Mouse (Mus musculus) induced T-regulatory cell, adult 2 months (primary cell): ENCODE measurements around the gene Rnf4.
A peak's percentile ranks its signal among the peaks of the same experiment; 100 is the strongest.

Experiments used
- DNase-seq: peaks from one replicate; pipeline ENCODE4 v3.0.0-alpha.2; 2012; ENCODE audit warnings: low read depth

Gene Rnf4

DNA sequence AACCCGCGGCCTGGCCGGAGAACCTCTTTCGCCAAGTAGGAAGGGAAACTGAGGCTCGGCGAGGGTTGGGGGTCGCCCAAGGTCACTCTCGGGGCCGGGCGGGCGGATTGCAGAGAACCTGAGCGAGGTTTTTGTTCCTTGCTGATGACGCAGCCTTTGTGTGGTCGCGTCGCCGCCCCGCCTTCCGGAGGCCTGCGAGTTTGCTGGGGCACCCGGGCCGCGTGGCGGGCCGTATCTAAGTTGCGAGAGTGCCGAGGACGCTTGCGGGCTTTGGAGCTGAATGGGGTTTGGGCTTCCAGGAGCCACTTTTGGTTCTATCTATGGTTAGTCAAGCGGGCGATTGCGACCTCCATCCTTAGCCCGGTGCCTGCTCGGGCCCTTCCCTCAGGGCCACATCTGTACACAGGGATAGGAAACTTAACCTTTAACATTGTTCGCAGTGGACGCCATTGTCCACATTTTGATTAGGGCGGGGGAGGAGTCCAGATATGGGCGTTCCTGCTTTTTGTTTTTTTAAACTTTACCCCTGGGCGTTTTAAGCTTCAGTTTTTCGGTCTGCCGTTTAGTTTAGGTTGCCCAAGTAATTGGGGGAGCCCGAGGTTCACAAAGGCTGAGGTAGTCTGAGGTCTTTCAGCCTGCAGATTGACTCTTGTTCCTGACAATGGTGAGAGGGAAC lies 824 bp downstream of the Rnf4 start:
- DNase-seq = peak; percentile 88

DNA sequence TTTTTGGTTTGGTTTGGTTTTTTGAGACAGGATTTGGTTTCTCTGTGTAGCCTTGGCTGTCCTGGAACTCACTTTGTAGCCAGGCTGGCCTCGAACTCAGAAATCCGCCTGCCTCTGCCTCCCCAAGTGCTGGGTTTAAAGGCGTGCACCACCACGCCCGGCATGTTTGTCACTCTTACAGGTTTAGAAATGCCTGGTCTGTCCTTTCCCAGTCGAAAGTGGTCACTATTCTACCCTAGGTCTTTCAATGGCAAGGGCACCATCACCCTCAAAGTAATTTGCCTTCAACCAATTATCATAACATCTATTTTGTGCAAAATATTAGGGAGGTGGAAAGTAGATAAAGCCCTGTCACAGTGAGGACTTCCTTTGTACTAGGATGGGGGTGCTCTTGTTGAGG lies 4.2 kb downstream of the Rnf4 start:
- no peak for DNase-seq

DNA sequence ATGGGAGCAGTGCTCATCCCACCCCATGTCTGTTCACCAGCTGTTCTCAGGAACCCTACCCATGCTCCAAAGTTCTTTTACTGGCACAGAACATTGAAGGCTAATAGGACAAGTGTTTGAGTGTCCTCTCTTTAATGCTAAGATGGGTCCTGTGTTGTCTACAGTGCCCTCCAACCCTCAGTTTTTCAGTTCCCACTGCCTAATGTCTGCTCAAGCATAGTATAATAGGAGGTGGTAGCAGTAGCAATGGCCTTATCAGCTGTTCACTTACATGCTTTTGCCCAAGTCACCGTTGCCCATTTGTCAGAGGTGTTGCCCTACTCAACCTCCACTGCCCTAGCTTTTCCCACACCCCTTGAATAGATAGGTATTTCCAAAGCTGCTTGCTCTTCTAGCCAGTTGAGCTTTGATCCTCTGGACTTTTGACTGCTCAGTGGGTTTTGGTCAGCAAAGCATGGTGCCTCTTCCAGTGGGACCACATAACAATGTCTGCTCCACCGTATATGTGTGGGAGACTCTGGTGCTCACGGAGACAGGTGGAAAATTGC lies 16.1 kb downstream of the Rnf4 start:
- DNase-seq = no peak

DNA sequence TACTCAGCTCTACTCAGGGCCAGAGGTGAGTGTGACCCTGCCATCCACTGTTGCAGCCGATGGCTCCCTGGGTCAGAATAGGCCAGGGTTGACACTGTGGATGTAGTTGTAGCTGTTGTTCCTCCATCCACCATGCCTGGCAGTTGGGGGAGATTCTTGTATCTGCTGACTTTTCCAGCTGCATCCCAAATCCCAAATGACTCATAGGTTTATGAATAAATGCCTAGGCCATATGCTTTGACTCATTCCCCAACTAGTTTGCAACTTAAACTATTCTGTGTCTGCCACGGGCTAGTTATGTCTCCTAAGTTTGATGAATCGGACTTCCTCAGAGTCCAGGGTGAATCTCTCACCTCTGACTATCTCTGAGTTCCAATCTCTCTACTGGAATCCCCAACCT lies 24.2 kb downstream of the Rnf4 start:
- DNase-seq = no peak

DNA sequence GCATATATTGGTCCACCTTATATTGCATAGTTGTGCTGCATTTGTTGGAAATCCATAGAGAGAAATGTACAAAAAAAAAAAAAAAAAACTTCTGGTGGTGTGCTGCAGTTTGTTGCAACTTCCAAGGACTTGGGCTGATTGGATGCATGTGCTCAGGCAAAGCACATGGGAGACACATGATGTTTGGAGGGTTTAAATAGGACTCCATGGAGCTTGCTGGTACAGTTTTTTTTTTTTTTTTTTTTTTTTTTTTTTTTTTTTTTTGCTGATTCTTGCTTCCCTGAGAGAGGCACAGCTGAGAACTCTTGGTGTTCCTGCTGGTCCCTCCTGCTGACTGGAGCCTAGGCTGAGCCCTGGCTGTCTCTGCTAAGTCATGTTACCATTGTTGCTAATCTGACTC lies 27.0 kb downstream of the Rnf4 start:
- DNase-seq = no peak

DNA sequence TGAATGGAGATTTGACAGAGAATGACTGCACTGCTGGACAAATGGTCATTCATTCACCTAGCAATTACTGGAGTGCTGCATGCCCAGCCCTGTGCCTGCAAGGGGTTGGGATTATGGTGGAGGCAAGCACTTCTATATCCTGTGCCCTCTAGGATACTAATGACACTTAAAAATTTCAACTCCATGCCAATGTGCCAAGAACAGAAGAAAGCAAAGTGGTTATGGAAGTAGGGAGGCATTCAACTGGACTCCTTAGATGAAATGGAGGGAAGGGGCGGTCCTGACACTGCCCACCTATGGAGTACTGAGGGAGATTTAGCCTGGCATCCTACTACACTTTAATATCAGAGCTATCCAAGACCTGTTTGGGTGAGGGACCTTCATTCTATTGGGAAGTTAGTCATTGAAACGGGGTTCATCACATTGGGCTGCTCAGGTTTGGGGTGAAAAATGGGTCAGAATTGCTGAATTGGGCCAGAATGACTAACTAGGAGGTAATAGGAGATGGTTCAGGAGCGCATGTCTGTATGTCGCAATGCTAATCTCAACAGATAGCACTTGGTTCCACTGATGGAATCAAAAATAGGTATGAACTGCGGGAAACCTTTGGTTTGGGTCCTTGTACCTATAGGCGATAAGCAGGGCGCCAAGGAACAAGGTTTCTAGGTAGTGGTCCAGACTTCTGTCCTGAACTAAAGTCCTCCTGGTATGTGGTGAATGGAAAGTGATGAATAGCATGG lies 32.6 kb downstream of the Rnf4 start:
- no peak for DNase-seq

DNA sequence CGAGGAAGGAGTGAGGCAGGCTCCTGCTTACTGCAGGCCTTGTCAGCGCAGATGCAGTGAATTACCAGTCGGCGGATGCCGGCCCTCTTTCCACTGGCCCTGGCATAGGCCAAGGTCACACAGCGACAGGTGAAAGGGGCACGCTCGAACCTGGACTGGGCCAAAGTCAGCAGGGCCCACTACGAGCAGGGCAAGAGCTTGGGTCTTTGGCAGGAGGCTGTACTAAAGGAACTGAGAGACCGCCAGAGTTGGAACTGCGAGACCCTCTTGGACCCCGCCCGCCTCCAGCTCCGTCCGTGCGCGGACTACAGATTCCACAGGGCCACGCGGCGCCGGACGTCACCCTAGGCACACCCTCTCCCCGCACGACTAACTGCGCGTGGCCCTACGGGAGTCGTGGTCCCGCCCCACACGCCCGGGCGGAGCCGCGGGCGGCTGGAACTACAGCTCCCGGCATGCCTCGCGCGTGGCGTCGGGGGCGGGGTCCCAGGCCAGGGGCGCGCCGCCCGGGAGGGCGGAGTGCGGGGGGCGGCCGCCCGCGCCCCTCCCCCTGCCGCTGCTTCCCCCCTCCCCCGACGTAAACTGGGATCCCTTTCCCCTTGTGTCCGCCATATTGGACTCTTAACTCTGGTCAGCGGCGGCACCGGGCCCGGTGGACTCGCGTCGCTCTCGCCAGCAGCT lies 33.4 kb downstream of the Rnf4 start, which contains the start of gene Fam193a:
TSS of gene Fam193a (plus strand) at position 593 of the 681 bp plus-strand sequence.
- DNase-seq = peak; percentile 96

DNA sequence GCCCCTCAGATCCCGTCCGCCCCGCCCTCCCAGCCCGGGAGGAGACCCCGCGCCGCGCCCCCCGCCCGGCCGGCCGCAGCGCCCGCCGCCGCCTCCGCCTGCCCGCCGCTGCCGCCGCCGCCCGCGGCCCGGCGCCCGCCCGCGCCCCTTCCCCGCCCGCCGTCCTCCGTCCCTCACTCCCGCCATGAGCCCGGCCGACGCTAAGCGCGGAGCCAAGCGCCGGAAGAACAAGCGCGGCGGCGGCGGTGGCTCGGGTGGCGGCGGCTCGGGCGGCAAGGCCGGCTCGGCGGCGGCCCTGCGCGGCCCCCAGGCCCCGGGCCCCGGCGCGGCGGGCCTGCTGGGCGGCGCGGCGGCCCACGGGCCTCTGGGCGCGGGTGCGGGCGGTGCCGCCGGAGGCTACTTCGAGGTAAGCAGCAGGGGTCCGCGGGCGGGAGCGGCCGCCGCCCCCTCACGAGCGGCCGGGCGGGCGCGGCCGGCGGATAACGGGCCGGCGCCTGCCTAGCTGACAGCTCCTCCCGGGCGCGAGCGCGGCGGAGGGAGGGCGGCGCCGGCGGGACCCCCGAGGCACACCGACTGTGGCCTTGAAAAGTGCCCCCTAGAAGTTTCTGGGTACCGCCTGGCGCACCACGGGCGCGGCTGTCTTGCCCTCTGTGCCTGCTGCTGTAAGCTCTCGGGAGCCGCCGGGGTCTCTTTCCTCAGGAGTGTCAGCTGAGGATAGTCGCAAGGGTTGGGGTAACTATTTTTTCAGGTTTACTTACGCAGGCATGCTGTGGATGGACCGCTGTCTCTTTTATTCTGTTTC lies 34.1 kb downstream of the Rnf4 start:
- peak; percentile 55 for DNase-seq

DNA sequence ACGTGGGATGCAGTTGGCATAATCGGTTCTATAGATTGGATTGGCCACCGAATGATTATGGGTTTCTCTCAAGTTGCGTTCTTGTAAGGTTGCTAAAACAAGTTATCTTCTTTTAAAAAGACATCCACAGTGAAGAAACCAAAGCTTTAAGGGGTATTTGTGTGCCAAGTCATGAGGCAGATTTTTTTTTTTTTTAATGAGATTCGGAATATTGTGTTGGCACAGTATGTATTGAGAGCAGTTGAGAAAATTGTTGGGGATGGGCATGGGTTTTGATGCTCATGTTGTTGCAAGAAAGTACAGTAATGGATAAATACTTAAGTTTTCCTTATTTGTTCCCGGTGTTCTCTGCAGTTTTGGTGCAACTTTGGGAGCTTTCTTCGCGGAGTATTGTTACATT lies 34.8 kb downstream of the Rnf4 start:
- DNase-seq = no peak

DNA sequence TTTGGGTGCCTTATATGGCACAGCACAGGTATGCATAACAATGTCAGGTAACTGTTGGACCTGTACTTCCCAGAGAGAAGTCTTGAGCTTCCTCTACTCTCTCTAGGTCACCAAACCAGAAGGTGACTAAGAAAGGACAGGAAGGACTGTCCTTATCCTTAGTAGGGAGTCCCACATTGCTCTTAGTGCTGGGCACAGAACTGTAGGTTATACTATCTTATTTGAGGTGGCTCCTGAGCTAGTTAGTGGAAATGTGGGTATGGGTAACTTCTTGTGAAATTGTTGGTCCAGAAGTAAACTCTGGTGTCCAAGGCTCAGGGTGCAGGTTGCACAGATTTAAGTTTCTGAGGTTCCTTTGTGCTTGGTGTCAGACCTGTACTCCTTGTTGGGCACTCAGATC lies 36.1 kb downstream of the Rnf4 start:
- no peak for DNase-seq

DNA sequence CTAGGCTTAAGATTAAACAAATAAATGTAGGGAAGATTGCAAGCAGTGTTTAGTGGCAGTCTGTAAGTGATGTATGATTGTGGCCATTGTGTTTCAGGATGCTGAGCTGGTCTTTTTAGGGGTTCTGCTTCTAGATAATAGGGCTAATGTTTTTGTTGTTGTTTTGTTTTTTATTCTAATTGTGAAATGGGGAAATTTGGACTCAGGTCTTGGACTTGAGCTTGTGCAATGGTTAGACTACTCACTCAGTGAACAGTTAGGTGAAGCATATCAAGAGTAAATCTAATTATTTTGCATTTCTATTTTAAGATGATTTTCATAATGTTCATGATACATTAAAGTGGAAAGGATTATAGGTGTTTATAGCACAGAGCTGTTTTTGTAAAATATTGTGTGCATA lies 36.5 kb downstream of the Rnf4 start:
- DNase-seq = no peak

DNA sequence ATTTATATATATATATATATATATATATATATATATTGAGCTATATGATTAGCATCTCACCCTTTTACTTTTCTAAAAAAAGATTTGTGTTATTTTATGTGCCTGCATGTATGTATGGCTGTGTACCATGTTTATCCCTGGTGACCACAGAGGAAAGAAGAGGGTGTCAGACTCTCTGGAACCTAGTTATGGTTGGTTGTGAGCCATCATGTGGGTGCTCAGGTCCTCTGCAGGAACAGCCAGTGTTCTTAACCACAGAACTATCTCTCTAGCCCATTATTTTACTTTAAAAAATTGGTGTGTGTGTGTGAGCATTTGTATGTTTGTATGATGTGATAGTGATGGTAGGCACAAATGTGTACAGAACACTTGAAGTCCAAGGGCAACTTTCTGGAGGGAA lies 42.7 kb downstream of the Rnf4 start:
- DNase-seq = no peak

DNA sequence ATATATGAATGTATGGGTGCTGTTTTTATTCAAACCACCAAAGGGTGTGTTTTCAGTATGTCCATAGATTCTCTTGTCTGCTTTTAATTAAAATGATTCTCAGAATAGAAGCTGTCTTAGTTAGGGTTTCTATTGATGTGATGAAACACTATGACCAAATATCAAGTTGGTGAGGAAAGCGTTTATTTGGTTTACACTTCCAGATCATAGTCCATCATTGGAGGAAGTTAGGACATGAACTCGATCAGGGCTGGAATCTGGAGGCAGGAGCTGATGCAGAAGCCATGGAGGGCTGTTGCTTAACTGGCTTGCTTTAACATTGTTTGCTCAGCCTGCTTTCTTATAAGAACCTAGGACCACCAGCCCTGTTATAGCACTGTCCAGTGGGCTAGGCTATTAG lies 45.6 kb downstream of the Rnf4 start:
- no peak for DNase-seq

DNA sequence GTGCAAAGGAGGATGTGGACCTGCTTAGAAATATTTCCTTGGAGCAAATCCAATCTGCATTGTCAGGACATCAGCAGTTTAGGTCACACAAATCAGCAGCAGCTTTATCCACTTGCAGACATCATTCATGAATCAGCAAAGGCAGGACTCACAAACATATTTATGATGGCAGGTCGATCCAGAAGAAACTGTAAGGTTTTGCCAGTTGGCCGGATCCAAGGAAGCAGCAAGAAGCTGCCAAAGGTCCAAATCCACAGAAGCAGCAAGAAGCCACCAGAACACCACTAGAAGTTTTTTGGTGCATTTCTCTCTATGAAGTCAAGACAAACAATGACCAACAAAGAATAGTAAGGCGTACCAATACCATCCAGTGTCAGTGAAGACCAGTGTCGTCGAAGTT lies 49.5 kb downstream of the Rnf4 start:
- DNase-seq = no peak

DNA sequence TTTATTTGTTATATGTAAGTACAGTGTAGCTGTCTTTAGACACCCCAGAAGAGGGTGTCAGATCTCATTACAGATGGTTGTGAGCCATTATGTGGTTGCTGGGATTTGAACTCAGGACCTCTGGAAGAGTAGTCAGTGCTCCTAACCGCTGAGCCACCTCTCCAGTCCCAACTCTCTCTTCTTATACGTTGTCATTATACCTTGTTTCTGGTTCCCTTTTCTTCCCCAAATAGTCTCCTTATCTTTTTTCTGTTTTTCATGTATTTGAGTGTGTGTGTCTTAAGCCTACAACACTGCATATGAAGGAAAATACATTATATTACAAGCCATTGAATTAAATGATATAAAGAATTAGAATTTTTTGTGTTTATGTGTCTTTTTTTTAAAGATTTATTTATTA lies 50.7 kb downstream of the Rnf4 start:
- no peak for DNase-seq

DNA sequence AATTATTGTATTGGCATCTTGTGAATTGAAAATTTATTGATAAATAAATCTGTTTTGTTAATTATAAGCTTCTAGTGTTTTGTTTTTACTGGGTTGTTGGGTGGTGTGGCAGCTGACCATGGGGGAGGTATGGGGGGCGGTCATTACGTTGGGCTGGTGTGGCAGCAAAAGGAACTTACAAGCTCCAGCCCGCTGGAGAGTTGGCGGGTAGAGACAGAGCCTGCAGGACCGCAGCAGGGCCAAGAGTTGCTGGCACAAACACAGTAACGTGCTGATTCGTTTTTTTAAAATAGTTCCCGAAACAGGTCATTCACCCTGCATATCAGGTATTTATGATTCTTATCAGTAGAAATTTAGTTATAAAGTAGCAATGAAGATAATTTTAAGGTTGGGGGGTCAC lies 57.2 kb downstream of the Rnf4 start:
- DNase-seq = no peak

DNA sequence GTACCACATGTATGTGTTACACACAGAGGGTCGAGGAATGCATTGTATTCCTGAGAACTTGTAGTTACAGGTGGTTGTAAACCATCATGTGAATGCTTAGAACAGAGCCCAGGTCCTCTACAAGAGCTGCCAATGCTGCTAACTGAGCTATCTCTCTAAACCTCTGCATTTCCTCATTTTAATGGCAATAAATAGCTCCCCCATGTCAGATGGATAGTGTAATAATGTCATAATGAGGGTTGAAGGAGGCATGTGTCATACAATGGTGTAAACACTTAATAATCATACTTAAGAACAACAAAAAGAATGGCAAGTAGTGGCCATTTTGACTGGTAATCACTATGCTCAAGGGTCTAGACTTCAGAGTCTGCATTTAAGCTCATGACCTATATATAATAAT lies 59.3 kb downstream of the Rnf4 start:
- no peak for DNase-seq

DNA sequence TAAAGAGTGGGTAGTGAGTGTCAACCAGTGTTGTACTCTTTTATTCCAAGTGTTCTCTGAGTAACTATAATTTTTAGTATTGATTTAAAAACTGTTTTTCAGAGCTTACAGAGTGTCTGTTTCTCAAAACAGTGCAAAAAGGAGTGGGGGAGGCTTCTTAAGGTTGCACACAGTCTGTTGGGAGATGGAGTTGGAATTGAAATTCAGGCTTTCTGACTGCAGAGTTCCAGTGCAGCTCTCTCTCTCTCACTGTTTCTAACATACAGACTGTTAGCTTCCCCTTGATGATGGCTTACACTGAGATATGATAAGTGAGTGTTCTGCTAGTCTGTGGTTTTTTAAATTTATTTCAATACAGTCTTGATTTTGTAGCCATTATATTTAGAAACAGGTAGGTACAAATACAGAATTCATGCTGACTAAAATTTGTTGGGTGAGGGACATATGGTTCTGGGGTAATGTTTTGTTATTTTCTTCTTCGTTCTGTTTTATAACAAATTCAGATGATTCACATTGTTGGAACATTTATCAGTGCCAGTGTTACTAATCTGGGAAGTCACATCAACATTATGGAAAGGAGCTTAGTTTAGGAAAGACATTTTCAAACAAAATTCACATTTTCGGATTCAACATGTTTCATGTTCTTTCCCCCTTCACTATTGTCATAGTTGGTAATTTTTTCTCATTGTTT lies 59.9 kb downstream of the Rnf4 start:
- no peak for DNase-seq

DNA sequence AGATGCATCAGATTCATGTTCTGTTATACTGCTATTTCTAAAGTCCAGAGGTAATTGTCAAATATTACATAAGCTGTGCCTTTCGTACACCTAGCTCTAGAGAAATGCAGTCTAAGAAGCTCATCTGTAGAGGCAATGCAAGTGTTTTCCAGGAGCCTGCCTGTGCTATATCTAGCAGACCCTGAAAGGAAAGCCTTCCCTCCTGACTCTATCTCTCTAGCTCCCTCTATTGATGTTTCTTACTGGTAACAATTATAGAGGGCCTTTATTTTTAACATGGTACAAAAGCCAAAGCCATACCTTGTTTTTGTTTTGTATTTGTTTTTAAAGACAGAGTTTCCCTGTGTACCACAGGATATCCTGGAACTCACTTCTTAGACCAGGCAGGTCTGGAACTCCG lies 61.8 kb downstream of the Rnf4 start:
- no peak for DNase-seq

DNA sequence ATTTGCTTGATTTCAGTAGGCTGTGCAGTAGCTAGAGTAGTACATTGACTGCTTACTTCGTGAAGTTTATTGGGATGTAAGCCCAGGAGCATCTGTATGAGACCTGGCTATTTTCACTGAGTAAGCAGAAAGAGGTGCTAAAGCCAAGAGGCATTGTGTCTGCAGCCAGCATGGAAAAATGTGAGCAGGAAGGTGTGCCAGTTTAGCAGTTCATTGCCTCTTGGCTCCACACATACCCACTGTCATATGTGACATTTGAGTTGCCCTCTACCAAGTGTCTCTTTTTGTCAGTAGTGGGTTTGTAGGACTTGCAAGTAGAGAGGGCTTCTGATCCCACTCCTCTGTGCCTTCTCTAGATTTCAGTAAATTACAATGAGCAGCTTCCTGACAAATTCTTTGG lies 62.2 kb downstream of the Rnf4 start:
- no peak for DNase-seq
